Mouse (Mus musculus) lung, adult 2 months (tissue): ENCODE data around the gene Susd6.

Experiments used
- CTCF ChIP-seq: fragments of 200-500 bp; IDR thresholded peaks from 2 replicates; pipeline ENCODE4 v1.5.1; 2011; ENCODE audit warnings: mild to moderate bottlenecking, low read length, control low read depth; ENCODE audit not compliant: insufficient read depth
- POLR2A ChIP-seq: fragments of 200-500 bp; IDR thresholded peaks from 2 replicates; pipeline ENCODE4 v1.6.1; 2011; ENCODE audit warnings: low read depth, mild to moderate bottlenecking, control low read depth, low read length, borderline replicate concordance; ENCODE audit errors: extremely low read depth

DNA sequence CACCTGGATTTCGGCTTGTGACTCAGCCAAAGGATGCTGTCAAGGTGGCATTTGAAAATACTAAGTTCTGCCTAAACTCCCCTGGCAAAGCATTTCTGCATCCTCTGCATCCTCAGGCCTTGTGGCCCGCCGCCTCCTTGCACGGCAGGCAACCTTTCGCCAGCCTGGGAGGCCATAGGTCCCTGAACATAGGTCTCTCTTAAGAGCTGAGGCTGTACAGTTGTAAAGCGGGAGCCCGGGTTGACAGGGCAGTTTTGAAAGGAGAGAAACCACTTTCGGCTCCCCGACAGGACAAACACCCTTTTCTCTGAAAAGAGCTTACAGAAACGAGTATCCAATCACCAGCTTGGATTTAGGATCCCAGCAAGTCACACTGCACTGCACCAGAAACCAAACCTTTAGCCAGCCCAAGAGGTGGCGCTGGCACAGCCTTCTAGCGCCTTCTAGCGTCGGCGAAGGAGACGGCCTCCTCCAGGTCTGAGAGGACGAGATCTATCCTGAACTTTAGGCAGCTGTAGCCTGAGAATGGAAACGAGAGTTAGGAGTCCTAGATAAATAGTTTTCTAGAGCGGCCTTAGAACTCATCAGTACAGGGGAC lies 104.8 kb downstream of the Susd6 start:
- TF ChIP-seq POLR2A (no peak), CTCF (peak; percentile 99)
